Mouse (Mus musculus): ENCODE measurements around the gene 1700001J03Rik. TPM values are rescaled to one million over a fixed set of nuclear protein-coding genes. Genes with fewer than 3 reads are reported as not detected.
A peak's percentile ranks its signal among the peaks of the same experiment; 100 is the strongest.

1700001J03Rik gene
- polyA plus RNA-seq, 1 experiment from 2014 or later = not detected

DNA sequence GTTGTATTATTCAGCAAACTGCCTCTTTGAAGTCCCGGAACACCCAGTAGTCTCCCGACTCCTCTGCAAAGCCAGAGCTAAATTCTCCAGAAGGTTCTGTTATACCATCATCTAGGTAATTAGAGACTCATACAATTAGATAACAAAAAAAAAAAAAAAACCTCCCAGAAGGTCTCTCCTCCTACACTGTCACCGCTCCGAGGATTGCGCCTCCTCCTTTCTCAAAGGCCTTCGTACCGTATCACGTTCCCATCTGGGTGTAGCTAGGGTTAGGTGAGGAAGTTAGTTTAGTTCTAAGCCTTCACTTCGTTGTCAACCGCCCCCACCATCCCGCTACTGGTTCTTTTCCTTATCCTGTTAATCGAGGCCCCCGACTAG lies 35.4 kb upstream of the 1700001J03Rik start:
- Histone ChIP-seq H3K36me3 (ENCODE audit: control insufficient read depth, insufficient read depth, low read length) (peaks cover 11% of the 10 kb centered on the region), H3K4me2 (replicated peaks; ENCODE audit: low read depth) (peak overlapping the region; percentile 70), H3K27me3 (ENCODE audit: control insufficient read depth, insufficient read depth, low read length) (no peaks in the 10 kb centered on the region), H3K9ac (ENCODE audit: low read length) (peak overlapping the region; percentile 62), H3K9me3 (ENCODE audit: control insufficient read depth, low read length) (no peaks in the 10 kb centered on the region), H3K27ac (replicated peaks) (peak overlapping the region; percentile 100), H3K4me3 (ENCODE audit: low read depth, low read length) (peak overlapping the region; percentile 73), H3K4me1 (replicated peaks; ENCODE audit: control insufficient read depth, insufficient read depth) (0 out of 2 replicates have a peak, but pooled peaks cover 2% of the 10 kb centered on the region)
- WGBS = 5% methylated on average over 13 of the region's 13 CpGs
- DNase-seq (ENCODE audit: low spot score) (no peak), ATAC-seq (ENCODE audit: low FRiP score, low TSS enrichment) (peak; percentile 45)
- no peak for TF ChIP-seq CTCF (IDR thresholded peaks at IDR 0.05; ENCODE audit: low read depth)
- TF ChIP-seq EP300 (optimal IDR thresholded peaks at IDR 0.05) = no peak

DNA sequence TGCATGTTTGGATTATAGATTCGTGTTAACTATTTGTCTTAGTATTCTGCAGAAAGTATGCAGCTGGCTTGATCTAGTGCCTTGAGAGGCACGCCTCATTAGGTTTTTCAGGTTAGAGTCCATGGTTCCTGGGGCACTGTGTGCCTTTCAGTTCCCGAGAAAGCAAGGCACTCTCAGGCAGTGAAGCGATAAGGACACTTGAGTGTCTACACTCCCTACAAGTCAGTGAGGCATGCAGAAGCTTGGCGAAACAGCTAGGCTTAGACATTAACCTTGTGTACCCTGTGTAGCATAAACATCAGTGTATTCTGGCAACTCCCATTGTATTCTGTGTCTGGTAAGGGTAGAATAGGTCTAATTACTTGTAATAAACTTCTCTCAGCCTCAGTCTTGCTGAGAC lies 20.4 kb upstream of the 1700001J03Rik start:
- TF ChIP-seq EP300 (optimal IDR thresholded peaks at IDR 0.05) = no peak
- no peak overlapping the region for H3K4me2 ChIP-seq (replicated peaks; ENCODE audit: low read depth)
- H3K9ac ChIP-seq (ENCODE audit: low read length) = no peak overlapping the region
- peaks cover 30% of the 10 kb centered on the region for H3K36me3 ChIP-seq (ENCODE audit: control insufficient read depth, insufficient read depth, low read length)
- no peak overlapping the region for H3K27ac ChIP-seq (replicated peaks)
- H3K27me3 ChIP-seq (ENCODE audit: control insufficient read depth, insufficient read depth, low read length) = no peaks in the 10 kb centered on the region
- H3K4me3 ChIP-seq (ENCODE audit: low read depth, low read length) = no peak overlapping the region
- DNase-seq (ENCODE audit: low spot score) (no peak), ATAC-seq (ENCODE audit: low FRiP score, low TSS enrichment) (no peak)
- no peaks in the 10 kb centered on the region for H3K9me3 ChIP-seq (ENCODE audit: control insufficient read depth, low read length)
- 89% methylated on average over 5 of the region's 5 CpGs for WGBS
- H3K4me1 ChIP-seq (replicated peaks; ENCODE audit: control insufficient read depth, insufficient read depth) = no peaks in the 10 kb centered on the region

DNA sequence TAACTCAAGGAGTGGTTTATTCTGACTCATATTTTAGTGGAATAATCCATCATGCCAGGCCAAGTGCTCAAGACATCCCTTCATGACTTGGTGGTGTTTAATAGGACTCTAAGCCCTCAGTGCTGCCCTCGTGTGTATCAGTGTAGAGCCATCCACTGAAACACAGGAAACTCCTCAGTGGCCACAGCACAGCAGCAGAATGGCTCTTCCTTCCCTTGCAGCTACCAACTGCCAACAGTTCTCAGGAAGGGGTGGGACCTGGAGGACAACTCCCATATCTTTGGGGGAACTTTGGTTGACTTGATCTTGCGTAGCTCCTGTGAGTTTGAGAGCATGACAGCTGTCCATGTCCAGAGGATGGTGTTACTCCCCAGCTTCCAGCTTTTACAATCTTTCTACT lies 18.8 kb upstream of the 1700001J03Rik start:
- no peak overlapping the region for H3K4me2 ChIP-seq (replicated peaks; ENCODE audit: low read depth)
- H3K9me3 ChIP-seq (ENCODE audit: control insufficient read depth, low read length) = no peaks in the 10 kb centered on the region
- H3K27ac ChIP-seq (replicated peaks) = no peak overlapping the region
- no peak for DNase-seq (ENCODE audit: low spot score)
- H3K4me1 ChIP-seq (replicated peaks; ENCODE audit: control insufficient read depth, insufficient read depth) = no peaks in the 10 kb centered on the region
- no peak overlapping the region for H3K4me3 ChIP-seq (ENCODE audit: low read depth, low read length)
- 77% methylated on average over 2 of the region's 2 CpGs for WGBS
- TF ChIP-seq EP300 (optimal IDR thresholded peaks at IDR 0.05) (no peak), CTCF (IDR thresholded peaks at IDR 0.05; ENCODE audit: low read depth) (no peak)
- no peaks in the 10 kb centered on the region for H3K27me3 ChIP-seq (ENCODE audit: control insufficient read depth, insufficient read depth, low read length)
- no peak for ATAC-seq (ENCODE audit: low FRiP score, low TSS enrichment)
- peaks cover 26% of the 10 kb centered on the region for H3K36me3 ChIP-seq (ENCODE audit: control insufficient read depth, insufficient read depth, low read length)
- H3K9ac ChIP-seq (ENCODE audit: low read length) = no peak overlapping the region

DNA sequence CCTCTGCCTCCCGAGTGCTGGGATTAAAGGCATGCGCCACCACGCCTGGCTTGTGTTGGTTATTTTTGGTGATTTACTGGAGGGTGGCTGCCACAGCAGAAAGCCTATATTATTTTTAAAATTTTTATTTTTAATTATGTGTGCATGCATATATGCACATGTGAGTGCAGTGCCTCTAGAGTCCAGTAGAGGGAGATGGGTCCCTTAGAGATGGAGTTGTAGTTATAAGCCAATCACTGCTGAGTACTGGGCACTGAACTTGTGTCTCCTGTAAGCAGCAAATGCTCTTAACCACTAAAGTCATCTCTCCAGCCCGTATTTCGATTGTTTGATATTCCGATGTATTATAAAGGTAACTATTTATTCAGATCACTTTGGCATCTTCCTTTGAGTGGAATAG lies 15.5 kb upstream of the 1700001J03Rik start:
- DNase-seq (ENCODE audit: low spot score) (no peak), ATAC-seq (ENCODE audit: low FRiP score, low TSS enrichment) (no peak)
- H3K27ac ChIP-seq (replicated peaks) = no peak overlapping the region
- H3K9ac ChIP-seq (ENCODE audit: low read length) = no peak overlapping the region
- no peak for TF ChIP-seq EP300 (optimal IDR thresholded peaks at IDR 0.05)
- 0 out of 2 replicates have a peak, but pooled peaks have one; percentile 34 for TF ChIP-seq CTCF (IDR thresholded peaks at IDR 0.05; ENCODE audit: low read depth)
- H3K9me3 ChIP-seq (ENCODE audit: control insufficient read depth, low read length) = no peaks in the 10 kb centered on the region
- WGBS = 95% methylated on average over 6 of the region's 6 CpGs
- no peaks in the 10 kb centered on the region for H3K27me3 ChIP-seq (ENCODE audit: control insufficient read depth, insufficient read depth, low read length)
- H3K4me1 ChIP-seq (replicated peaks; ENCODE audit: control insufficient read depth, insufficient read depth) = no peaks in the 10 kb centered on the region
- H3K4me2 ChIP-seq (replicated peaks; ENCODE audit: low read depth) = no peak overlapping the region
- H3K36me3 ChIP-seq (ENCODE audit: control insufficient read depth, insufficient read depth, low read length) = peaks cover 11% of the 10 kb centered on the region; the same call in 1 of the 2 replicates
- H3K4me3 ChIP-seq (ENCODE audit: low read depth, low read length) = no peak overlapping the region

DNA sequence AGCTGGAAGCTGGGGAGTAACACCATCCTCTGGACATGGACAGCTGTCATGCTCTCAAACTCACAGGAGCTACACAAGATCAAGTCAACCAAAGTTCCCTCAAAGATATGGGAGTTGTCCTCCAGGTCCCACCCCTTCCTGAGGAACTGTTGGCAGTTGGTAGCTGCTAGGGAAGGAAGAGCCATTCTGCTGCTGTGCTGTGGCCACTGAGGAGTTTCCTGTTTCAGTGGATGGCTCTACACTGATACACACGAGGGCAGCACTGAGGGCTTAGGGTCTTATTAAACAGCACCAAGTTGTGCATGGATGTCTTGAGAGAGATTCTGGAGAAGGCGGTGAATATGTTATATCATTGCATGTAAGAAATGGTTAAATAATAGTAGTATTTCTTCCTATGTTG lies 14.4 kb upstream of the 1700001J03Rik start:
- no peaks in the 10 kb centered on the region for H3K9me3 ChIP-seq (ENCODE audit: control insufficient read depth, low read length)
- TF ChIP-seq EP300 (optimal IDR thresholded peaks at IDR 0.05) = no peak
- TF ChIP-seq CTCF (IDR thresholded peaks at IDR 0.05; ENCODE audit: low read depth) = peak; percentile 25; the same call in 1 of the 2 replicates
- peaks cover 4% of the 10 kb centered on the region; the same call in 1 of the 2 replicates for H3K36me3 ChIP-seq (ENCODE audit: control insufficient read depth, insufficient read depth, low read length)
- H3K27ac ChIP-seq (replicated peaks) = no peak overlapping the region
- H3K4me3 ChIP-seq (ENCODE audit: low read depth, low read length) = no peak overlapping the region
- no peaks in the 10 kb centered on the region for H3K27me3 ChIP-seq (ENCODE audit: control insufficient read depth, insufficient read depth, low read length)
- H3K4me1 ChIP-seq (replicated peaks; ENCODE audit: control insufficient read depth, insufficient read depth) = no peaks in the 10 kb centered on the region
- DNase-seq (ENCODE audit: low spot score) (no peak), ATAC-seq (ENCODE audit: low FRiP score, low TSS enrichment) (no peak)
- WGBS = 80% methylated on average over 2 of the region's 2 CpGs
- H3K9ac ChIP-seq (ENCODE audit: low read length) = no peak overlapping the region
- H3K4me2 ChIP-seq (replicated peaks; ENCODE audit: low read depth) = no peak overlapping the region

DNA sequence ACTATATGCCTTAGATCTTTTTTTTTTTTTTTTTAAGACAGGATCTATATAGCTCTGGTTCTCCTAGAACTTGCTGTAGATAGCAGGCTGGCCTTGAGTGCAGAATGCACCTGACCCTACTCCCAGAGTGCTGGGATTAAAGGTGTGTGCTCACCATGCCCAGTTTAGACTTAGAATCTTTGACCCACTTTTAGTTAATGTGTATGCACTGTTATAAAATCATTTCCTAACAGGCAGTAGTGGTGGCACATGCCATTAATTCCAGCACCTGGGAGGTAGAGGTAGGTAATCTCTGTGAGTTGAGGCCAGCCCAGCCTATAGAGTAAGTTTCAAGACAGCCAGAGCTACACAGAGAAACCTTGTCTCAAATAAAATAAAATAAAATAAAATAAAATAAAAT lies 14.0 kb upstream of the 1700001J03Rik start:
- Histone ChIP-seq H3K27me3 (ENCODE audit: control insufficient read depth, insufficient read depth, low read length) (no peaks in the 10 kb centered on the region), H3K9me3 (ENCODE audit: control insufficient read depth, low read length) (no peaks in the 10 kb centered on the region), H3K4me1 (replicated peaks; ENCODE audit: control insufficient read depth, insufficient read depth) (no peaks in the 10 kb centered on the region), H3K36me3 (ENCODE audit: control insufficient read depth, insufficient read depth, low read length) (peaks cover 4% of the 10 kb centered on the region; the same call in 1 of the 2 replicates), H3K4me3 (ENCODE audit: low read depth, low read length) (no peak overlapping the region), H3K27ac (replicated peaks) (no peak overlapping the region), H3K9ac (ENCODE audit: low read length) (no peak overlapping the region), H3K4me2 (replicated peaks; ENCODE audit: low read depth) (no peak overlapping the region)
- no peak for DNase-seq (ENCODE audit: low spot score)
- TF ChIP-seq EP300 (optimal IDR thresholded peaks at IDR 0.05) (no peak), CTCF (IDR thresholded peaks at IDR 0.05; ENCODE audit: low read depth) (no peak)
- ATAC-seq (ENCODE audit: low FRiP score, low TSS enrichment) = no peak

All from stomach, postnatal 0 days (tissue).